ENCODE assay signal across 31 mouse cellular contexts in the genomic region with DNA sequence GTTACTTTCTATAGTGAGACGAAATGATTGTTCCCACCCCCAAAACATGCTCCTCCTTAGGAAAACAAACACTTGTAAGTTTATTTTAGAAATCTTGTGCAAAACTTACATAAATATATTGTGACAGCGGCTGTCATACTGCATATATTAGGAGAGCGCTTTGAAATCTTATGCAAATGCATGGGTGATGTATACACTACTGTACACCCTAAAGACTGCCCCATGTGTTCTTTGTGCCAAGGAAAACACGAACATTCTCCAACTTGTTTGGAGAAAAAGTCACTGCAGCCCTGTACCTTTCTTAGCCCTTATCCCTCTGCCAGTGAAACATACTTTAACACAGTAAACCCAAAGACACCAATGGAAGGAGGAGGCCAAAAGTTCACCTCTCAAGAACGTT.
DNase-seq lines count a peak whose midpoint lies in the region; ATAC-seq and TF ChIP-seq lines count a peak whose summit lies in the region.
"Had no signal": no experiment of that assay in that cellular context is flagged by ENCODE, and none has a peak within 500 bp of the region (broad histone marks: within the 10 kb centered on the region; RNA-seq: fewer than 3 reads in every experiment).

No protein-coding gene starts in this region.

- no peak overlapping the region for H3K9ac ChIP-seq in embryonic facial prominence, embryonic 14.5 days (ENCODE audit: low read depth, low read length)
- no peak overlapping the region for H3K9ac ChIP-seq in limb, embryonic 15.5 days
- no peak overlapping the region for H3K9ac ChIP-seq in lung, embryonic 15.5 days
- H3K9ac ChIP-seq in lung, postnatal 0 days (replicated peaks; ENCODE audit: low read depth): no peak overlapping the region
- H3K9ac ChIP-seq: embryonic facial prominence, embryonic 12.5 days; embryonic facial prominence, embryonic 15.5 days; forebrain, embryonic 12.5 days had no signal

- TF ChIP-seq EP300 in lung, postnatal 0 days (IDR thresholded peaks at IDR 0.05): no peak

- peak; percentile 37 for DNase-seq in embryonic facial prominence, embryonic 14.5 days (ENCODE audit: low spot score)
- no peak for DNase-seq in embryonic facial prominence, embryonic 10.5 days (ENCODE audit: low spot score)
- no peak for DNase-seq in limb, embryonic 10.5 days (ENCODE audit: low spot score)
- no peak for DNase-seq in lung, postnatal 36 days
- DNase-seq in lung, postnatal 0 days (ENCODE audit: low spot score): peak; percentile 27
- DNase-seq in lung, adult 18-20 months: no peak
- DNase-seq: adrenal gland, adult 2 months; adrenal gland, postnatal 10 days; adrenal gland, postnatal 25 days; B cell, adult 2 months; cerebellum, adult 11 months; cerebellum, adult 18-20 months; cerebellum, adult 8-10 months; cerebellum, adult 9-11 months; cerebellum, postnatal 14 days; cerebellum, postnatal 36 days; embryo, embryonic 11 days had no signal

- no peaks in the 10 kb centered on the region for H3K4me1 ChIP-seq in embryonic facial prominence, embryonic 14.5 days (ENCODE audit: control insufficient read depth, insufficient read depth, low read length)
- no peaks in the 10 kb centered on the region for H3K4me1 ChIP-seq in embryonic facial prominence, embryonic 10.5 days
- H3K4me1 ChIP-seq in limb, embryonic 15.5 days: peaks cover 3% of the 10 kb centered on the region; the same call in 1 of the 2 replicates
- H3K4me1 ChIP-seq in limb, embryonic 10.5 days: peaks cover 3% of the 10 kb centered on the region; the same call in 1 of the 2 replicates
- H3K4me1 ChIP-seq in lung, embryonic 15.5 days: peaks cover 17% of the 10 kb centered on the region
- peaks cover 2% of the 10 kb centered on the region; the same call in 1 of the 2 replicates for H3K4me1 ChIP-seq in lung, postnatal 0 days (ENCODE audit: insufficient read depth, low read depth, low read length)
- H3K4me1 ChIP-seq: embryonic facial prominence, embryonic 12.5 days; embryonic facial prominence, embryonic 15.5 days; forebrain, embryonic 10.5 days; forebrain, embryonic 12.5 days had no signal

- H3K36me3 ChIP-seq in embryonic facial prominence, embryonic 14.5 days (ENCODE audit: control insufficient read depth, insufficient read depth, low read length): no peaks in the 10 kb centered on the region
- no peaks in the 10 kb centered on the region for H3K36me3 ChIP-seq in embryonic facial prominence, embryonic 10.5 days (replicated peaks)
- H3K36me3 ChIP-seq in limb, embryonic 15.5 days: no peaks in the 10 kb centered on the region
- H3K36me3 ChIP-seq in limb, embryonic 10.5 days: no peaks in the 10 kb centered on the region
- H3K36me3 ChIP-seq in lung, embryonic 15.5 days: no peaks in the 10 kb centered on the region
- H3K36me3 ChIP-seq in lung, postnatal 0 days (ENCODE audit: insufficient read depth, low read length): no peaks in the 10 kb centered on the region
- H3K36me3 ChIP-seq: embryonic facial prominence, embryonic 12.5 days; embryonic facial prominence, embryonic 15.5 days; forebrain, embryonic 10.5 days; forebrain, embryonic 12.5 days; G1E had no signal

- ATAC-seq in embryonic facial prominence, embryonic 14.5 days (ENCODE audit: low read depth): 0 out of 2 replicates have a peak, but pooled peaks have one; percentile 53
- ATAC-seq in limb, embryonic 15.5 days (ENCODE audit: insufficient number of reproducible peaks, low FRiP score, low TSS enrichment, low read depth): peak; percentile 57; the same call in 1 of the 2 replicates
- peak; percentile 77; the same call in 1 of the 2 replicates for ATAC-seq in lung, embryonic 15.5 days (ENCODE audit: borderline replicate concordance, extremely low read depth, low FRiP score, low TSS enrichment)
- peak; percentile 22; the same call in 1 of the 2 replicates for ATAC-seq in lung, postnatal 0 days
- ATAC-seq: activated CD4-positive, CD25-positive, alpha-beta regulatory T cell, adult 4 months; CD4-positive, CD25-positive, alpha-beta regulatory T cell, adult 4 months; forebrain, embryonic 14.5 days; forebrain, embryonic 16.5 days; Patski had no signal

- H3K9me3 ChIP-seq in embryonic facial prominence, embryonic 14.5 days (ENCODE audit: control insufficient read depth, low read length): no peaks in the 10 kb centered on the region
- H3K9me3 ChIP-seq in embryonic facial prominence, embryonic 10.5 days: no peaks in the 10 kb centered on the region
- H3K9me3 ChIP-seq in limb, embryonic 15.5 days: no peaks in the 10 kb centered on the region
- H3K9me3 ChIP-seq in limb, embryonic 10.5 days (replicated peaks): no peaks in the 10 kb centered on the region
- no peaks in the 10 kb centered on the region for H3K9me3 ChIP-seq in lung, embryonic 15.5 days
- no peaks in the 10 kb centered on the region for H3K9me3 ChIP-seq in lung, postnatal 0 days (ENCODE audit: low read length)
- H3K9me3 ChIP-seq: embryonic facial prominence, embryonic 12.5 days; embryonic facial prominence, embryonic 15.5 days; forebrain, embryonic 10.5 days; forebrain, embryonic 12.5 days; G1E had no signal

- H3K27ac ChIP-seq in embryonic facial prominence, embryonic 14.5 days (replicated peaks; ENCODE audit: low read depth, low read length): no peak overlapping the region
- H3K27ac ChIP-seq in embryonic facial prominence, embryonic 10.5 days (replicated peaks): no peak overlapping the region
- no peak overlapping the region for H3K27ac ChIP-seq in limb, embryonic 15.5 days
- no peak overlapping the region for H3K27ac ChIP-seq in limb, embryonic 10.5 days
- no peak overlapping the region for H3K27ac ChIP-seq in lung, embryonic 15.5 days
- H3K27ac ChIP-seq in lung, postnatal 0 days (ENCODE audit: low read length): no peak overlapping the region
- H3K27ac ChIP-seq: embryonic facial prominence, embryonic 12.5 days; embryonic facial prominence, embryonic 15.5 days; forebrain, embryonic 10.5 days; forebrain, embryonic 12.5 days had no signal

- no peak for TF ChIP-seq CTCF in lung, postnatal 0 days (IDR thresholded peaks at IDR 0.05)

- 63% methylated on average over 5 of the region's 5 CpGs for WGBS in embryonic facial prominence, embryonic 14.5 days
- WGBS in embryonic facial prominence, embryonic 10.5 days: 87% methylated on average over 5 of the region's 5 CpGs
- WGBS in limb, embryonic 15.5 days: 67% methylated on average over 5 of the region's 5 CpGs
- WGBS in limb, embryonic 10.5 days: 91% methylated on average over 5 of the region's 5 CpGs
- WGBS in lung, embryonic 15.5 days: 40% methylated on average over 5 of the region's 5 CpGs
- WGBS in lung, postnatal 0 days: 42% methylated on average over 5 of the region's 5 CpGs

- no peaks in the 10 kb centered on the region for H3K27me3 ChIP-seq in embryonic facial prominence, embryonic 14.5 days (replicated peaks; ENCODE audit: control insufficient read depth, insufficient read depth, low read length)
- no peaks in the 10 kb centered on the region for H3K27me3 ChIP-seq in embryonic facial prominence, embryonic 10.5 days (replicated peaks; ENCODE audit: low read depth, poor library complexity, severe bottlenecking)
- no peaks in the 10 kb centered on the region for H3K27me3 ChIP-seq in limb, embryonic 15.5 days
- H3K27me3 ChIP-seq in limb, embryonic 10.5 days (ENCODE audit: low read depth, poor library complexity, severe bottlenecking): no peaks in the 10 kb centered on the region
- H3K27me3 ChIP-seq in lung, embryonic 15.5 days: no peaks in the 10 kb centered on the region
- no peaks in the 10 kb centered on the region for H3K27me3 ChIP-seq in lung, postnatal 0 days (replicated peaks; ENCODE audit: insufficient read depth, low read length)
- H3K27me3 ChIP-seq: CH12.LX; embryonic facial prominence, embryonic 12.5 days; embryonic facial prominence, embryonic 15.5 days; forebrain, embryonic 12.5 days; Patski had no signal

- H3K4me3 ChIP-seq in embryonic facial prominence, embryonic 14.5 days (ENCODE audit: low read depth, low read length): no peak overlapping the region
- no peak overlapping the region for H3K4me3 ChIP-seq in embryonic facial prominence, embryonic 10.5 days
- H3K4me3 ChIP-seq in limb, embryonic 15.5 days: no peak overlapping the region
- no peak overlapping the region for H3K4me3 ChIP-seq in limb, embryonic 10.5 days
- no peak overlapping the region for H3K4me3 ChIP-seq in lung, embryonic 15.5 days
- no peak overlapping the region for H3K4me3 ChIP-seq in lung, postnatal 0 days (ENCODE audit: low read depth, low read length)
- H3K4me3 ChIP-seq: embryonic facial prominence, embryonic 12.5 days; embryonic facial prominence, embryonic 15.5 days; erythroblast, embryonic 14.5 days; forebrain, embryonic 10.5 days; forebrain, embryonic 12.5 days had no signal

- no peak overlapping the region for H3K4me2 ChIP-seq in embryonic facial prominence, embryonic 14.5 days (ENCODE audit: low read depth, low read length)
- H3K4me2 ChIP-seq in limb, embryonic 15.5 days: no peak overlapping the region
- no peak overlapping the region for H3K4me2 ChIP-seq in lung, embryonic 15.5 days
- H3K4me2 ChIP-seq in lung, postnatal 0 days (replicated peaks; ENCODE audit: low read depth, low read length): no peak overlapping the region
- H3K4me2 ChIP-seq: embryonic facial prominence, embryonic 12.5 days; embryonic facial prominence, embryonic 15.5 days; forebrain, embryonic 12.5 days had no signal

Comparison
In these comparisons a context has a peak if more than half of its experiments do, and no peak if none do; other contexts are left out.
1. DNase-seq: peak in embryonic facial prominence, embryonic 14.5 days (single experiment) and lung, postnatal 0 days (single experiment); none in embryonic facial prominence, embryonic 10.5 days (single experiment), limb, embryonic 10.5 days (single experiment), lung, postnatal 36 days (single experiment) and lung, adult 18-20 months (0 of 2).
2. ATAC-seq: peak in every context shown above with its lines; median percentile 77 in lung, embryonic 15.5 days; 57 in limb, embryonic 15.5 days; 53 in embryonic facial prominence, embryonic 14.5 days; 22 in lung, postnatal 0 days.